Mouse (Mus musculus): ENCODE measurements at regions not wholly inside any gene's neighbourhood (a gene's known extent, or its start where the extent isn't known, plus 50 kb on each side); places are given as distances from the start of the nearest gene placed in this dataset.
"Not testable (repeated sequence)": the region's sequence is repeated elsewhere in the genome, so short reads cannot be mapped to it uniquely, and the experiment has no call there.

GRCm38 (mm10) chr11:12589757-12590373 lies 125.1 kb upstream of the Cobl start:
- H3K27ac ChIP-seq = no peak overlapping the region
- H3K9ac ChIP-seq = no peak overlapping the region
- no peaks in the 10 kb centered on the region for H3K36me3 ChIP-seq (replicated peaks)
- H3K9me3 ChIP-seq = no peaks in the 10 kb centered on the region
- ATAC-seq (replicated peaks) = no peak; the same call in 1 of the 2 replicates
- no peak overlapping the region for H3K4me3 ChIP-seq
- no peaks in the 10 kb centered on the region for H3K27me3 ChIP-seq (replicated peaks)
- WGBS = 60% methylated on average over 7 of the region's 7 CpGs
- H3K4me2 ChIP-seq = no peak overlapping the region
- H3K4me1 ChIP-seq = no peaks in the 10 kb centered on the region

GRCm38 (mm10) chr11:12584851-12585680 lies 120.3 kb upstream of the Cobl start:
- H3K36me3 ChIP-seq (replicated peaks) = not testable (repeated sequence)

GRCm38 (mm10) chr11:12578999-12579576 lies 114.3 kb upstream of the Cobl start:
- Histone ChIP-seq H3K4me3 (no peak overlapping the region), H3K27me3 (replicated peaks) (no peaks in the 10 kb centered on the region), H3K36me3 (replicated peaks) (no peaks in the 10 kb centered on the region), H3K4me1 (peaks cover 5% of the 10 kb centered on the region; the same call in 1 of the 2 replicates), H3K9ac (no peak overlapping the region), H3K9me3 (no peaks in the 10 kb centered on the region), H3K4me2 (peak overlapping the region; percentile 23), H3K27ac (no peak overlapping the region)
- WGBS = 30% methylated on average over 14 of the region's 14 CpGs
- peak; percentile 56 for ATAC-seq (replicated peaks)

More at GRCm38 (mm10) chr11:12584851-12585680, 120.3 kb upstream of the Cobl start:
- not testable (repeated sequence) for H3K27ac ChIP-seq; H3K4me3 ChIP-seq; H3K4me2 ChIP-seq; H3K27me3 ChIP-seq (replicated peaks); H3K9me3 ChIP-seq; H3K9ac ChIP-seq; H3K4me1 ChIP-seq
- WGBS = 76% methylated on average over 2 of the region's 2 CpGs
- ATAC-seq (replicated peaks) = peak; percentile 57; the same call in 1 of the 2 replicates

GRCm38 (mm10) chr11:12559663-12560062 lies 94.9 kb upstream of the Cobl start:
- Histone ChIP-seq H3K9me3 (no peaks in the 10 kb centered on the region), H3K4me3 (no peak overlapping the region), H3K9ac (no peak overlapping the region), H3K4me1 (no peaks in the 10 kb centered on the region), H3K27ac (no peak overlapping the region), H3K36me3 (replicated peaks) (no peaks in the 10 kb centered on the region), H3K27me3 (replicated peaks) (no peaks in the 10 kb centered on the region), H3K4me2 (no peak overlapping the region)
- peak; percentile 75 for ATAC-seq (replicated peaks)
- 76% methylated on average over 5 of the region's 5 CpGs for WGBS

- WGBS = 25% methylated on average over 1 of the region's 1 CpGs
- Histone ChIP-seq H3K9ac (no peak overlapping the region), H3K4me2 (no peak overlapping the region), H3K27me3 (replicated peaks) (no peaks in the 10 kb centered on the region), H3K9me3 (no peaks in the 10 kb centered on the region), H3K27ac (no peak overlapping the region), H3K4me1 (no peaks in the 10 kb centered on the region), H3K4me3 (no peak overlapping the region), H3K36me3 (replicated peaks) (no peaks in the 10 kb centered on the region)
- peak; percentile 97 for ATAC-seq (replicated peaks)
Observed at GRCm38 (mm10) chr11:12558995-12559633, 94.4 kb upstream of the Cobl start.

GRCm38 (mm10) chr11:12558176-12558575 lies 93.4 kb upstream of the Cobl start:
- ATAC-seq (replicated peaks) = no peak
- Histone ChIP-seq H3K4me2 (no peak overlapping the region), H3K9ac (no peak overlapping the region), H3K27me3 (replicated peaks) (no peaks in the 10 kb centered on the region), H3K4me3 (no peak overlapping the region), H3K9me3 (no peaks in the 10 kb centered on the region), H3K4me1 (no peaks in the 10 kb centered on the region), H3K27ac (no peak overlapping the region), H3K36me3 (replicated peaks) (no peaks in the 10 kb centered on the region)
- 70% methylated on average over 8 of the region's 8 CpGs for WGBS

- Histone ChIP-seq H3K9me3 (no peaks in the 10 kb centered on the region), H3K4me2 (no peak overlapping the region), H3K4me1 (no peaks in the 10 kb centered on the region), H3K27me3 (replicated peaks) (no peaks in the 10 kb centered on the region), H3K4me3 (no peak overlapping the region), H3K36me3 (replicated peaks) (no peaks in the 10 kb centered on the region), H3K27ac (no peak overlapping the region), H3K9ac (no peak overlapping the region)
- 88% methylated on average over 1 of the region's 1 CpGs for WGBS
- ATAC-seq (replicated peaks) = no peak
Observed at GRCm38 (mm10) chr11:12545771-12546170, 81.0 kb upstream of the Cobl start.

- no peaks in the 10 kb centered on the region for H3K27me3 ChIP-seq (replicated peaks)
- no peaks in the 10 kb centered on the region for H3K4me1 ChIP-seq
- no peak overlapping the region for H3K4me3 ChIP-seq
- 86% methylated on average over 1 of the region's 1 CpGs for WGBS
- H3K27ac ChIP-seq = no peak overlapping the region
- H3K36me3 ChIP-seq (replicated peaks) = no peaks in the 10 kb centered on the region
- H3K4me2 ChIP-seq = no peak overlapping the region
- no peak for ATAC-seq (replicated peaks)
- H3K9me3 ChIP-seq = no peaks in the 10 kb centered on the region
- no peak overlapping the region for H3K9ac ChIP-seq
Observed at GRCm38 (mm10) chr11:12543042-12543441, 78.3 kb upstream of the Cobl start.

GRCm38 (mm10) chr11:12540333-12540870 lies 75.6 kb upstream of the Cobl start:
- Histone ChIP-seq H3K9me3 (no peaks in the 10 kb centered on the region), H3K9ac (no peak overlapping the region), H3K27ac (no peak overlapping the region), H3K4me1 (no peaks in the 10 kb centered on the region), H3K36me3 (replicated peaks) (no peaks in the 10 kb centered on the region), H3K4me2 (no peak overlapping the region), H3K4me3 (no peak overlapping the region), H3K27me3 (replicated peaks) (no peaks in the 10 kb centered on the region)
- 41% methylated on average over 5 of the region's 5 CpGs for WGBS
- no peak for ATAC-seq (replicated peaks)

- H3K4me1 ChIP-seq = peaks cover 5% of the 10 kb centered on the region; the same call in 1 of the 2 replicates
- no peaks in the 10 kb centered on the region for H3K27me3 ChIP-seq (replicated peaks)
- H3K4me2 ChIP-seq = no peak overlapping the region
- H3K27ac ChIP-seq = no peak overlapping the region
- H3K9ac ChIP-seq = no peak overlapping the region
- 22% methylated on average over 2 of the region's 2 CpGs for WGBS
- no peak overlapping the region for H3K4me3 ChIP-seq
- H3K36me3 ChIP-seq (replicated peaks) = no peaks in the 10 kb centered on the region
- ATAC-seq (replicated peaks) = no peak
- no peaks in the 10 kb centered on the region for H3K9me3 ChIP-seq
Observed at GRCm38 (mm10) chr11:12535063-12535462, 70.3 kb upstream of the Cobl start.

- 8% methylated on average over 3 of the region's 3 CpGs for WGBS
- no peak overlapping the region for H3K27ac ChIP-seq
- H3K36me3 ChIP-seq (replicated peaks) = no peaks in the 10 kb centered on the region
- H3K4me3 ChIP-seq = no peak overlapping the region
- no peaks in the 10 kb centered on the region for H3K9me3 ChIP-seq
- no peaks in the 10 kb centered on the region for H3K27me3 ChIP-seq (replicated peaks)
- peaks cover 5% of the 10 kb centered on the region; the same call in 1 of the 2 replicates for H3K4me1 ChIP-seq
- H3K4me2 ChIP-seq = peak overlapping the region; percentile 28
- ATAC-seq (replicated peaks) = peak; percentile 98
- no peak overlapping the region for H3K9ac ChIP-seq
Observed at GRCm38 (mm10) chr11:12532288-12532687, 67.5 kb upstream of the Cobl start.

GRCm38 (mm10) chr11:12522063-12522462 lies 57.3 kb upstream of the Cobl start:
- not testable (repeated sequence) for H3K27me3 ChIP-seq (replicated peaks); H3K9me3 ChIP-seq; H3K4me1 ChIP-seq; ATAC-seq (replicated peaks); H3K4me2 ChIP-seq; H3K27ac ChIP-seq; H3K36me3 ChIP-seq (replicated peaks); H3K9ac ChIP-seq; H3K4me3 ChIP-seq
- 75% methylated on average over 2 of the region's 2 CpGs for WGBS
